Mouse (Mus musculus) liver, embryonic 14.5 days (tissue): Measurements from ENCODE around the gene Olfr374. TPM values are rescaled to one million over a fixed set of nuclear protein-coding genes. Genes with fewer than 3 reads are reported as not detected.
A peak's percentile ranks its signal among the peaks of the same experiment; 100 is the strongest.

Source experiments
- ATAC-seq: fragments of 200-750 bp; cut with Nextera tagmentation; 2 replicates; pipeline ENCODE4 v1.8.0; 2017; ENCODE audit warnings: moderate number of reproducible peaks, mild to moderate bottlenecking, moderate library complexity; ENCODE audit not compliant: insufficient read depth
- DNase-seq, 3 experiments: peaks; one replicate each; pipeline ENCODE4 v3.0.0-alpha.2; 2012 to 2013; ENCODE audit warnings: low read depth in 3 of 3, low spot score in 3 of 3
- H3K27ac ChIP-seq: fragments of 300-500 bp; sonication (generic); 2 replicates; pipeline ENCODE4 v1.5.1; 2014; ENCODE audit warnings: moderate library complexity, mild to moderate bottlenecking, control low read depth, inconsistent platforms
- H3K27me3 ChIP-seq: fragments of 300-500 bp; sonication (generic); 2 replicates; pipeline ENCODE4 v1.6.1; 2014; ENCODE audit warnings: mild to moderate bottlenecking, low read length, moderate library complexity; ENCODE audit not compliant: control insufficient read depth, insufficient read depth
- H3K36me3 ChIP-seq: fragments of 300-500 bp; sonication (generic); replicated peaks from 2 replicates; pipeline ENCODE4 v1.6.1; 2014; ENCODE audit warnings: low read depth; ENCODE audit not compliant: control insufficient read depth, insufficient read depth
- H3K4me1 ChIP-seq, 2 experiments: fragments of 200-500 bp in 1 of 2; fragments of 300-500 bp in 1 of 2; sonication (generic) in 1 of 2; replicated peaks; 2 replicates each; pipeline ENCODE4 v1.6.1; 2012 to 2014; ENCODE audit warnings: antibody characterized with exemption in 1 of 2, inconsistent platforms in 1 of 2, low read length in 1 of 2; ENCODE audit not compliant: control insufficient read depth in 2 of 2, insufficient read depth in 2 of 2
- H3K4me2 ChIP-seq: fragments of 300-500 bp; sonication (generic); 2 replicates; pipeline ENCODE4 v1.6.1; 2014; ENCODE audit warnings: low read depth, mild to moderate bottlenecking, control low read depth, moderate library complexity
- H3K4me3 ChIP-seq, 2 experiments: fragments of 200-500 bp in 1 of 2; fragments of 300-500 bp in 1 of 2; sonication (generic) in 1 of 2; 2 replicates each; pipeline ENCODE4 v1.5.1; 2012 to 2014; ENCODE audit warnings: low read depth in 2 of 2, low read length in 2 of 2, mild to moderate bottlenecking in 2 of 2, control low read depth in 1 of 2, inconsistent platforms in 1 of 2, moderate library complexity in 1 of 2; ENCODE audit not compliant: insufficient read depth in 1 of 2
- H3K9ac ChIP-seq: fragments of 300-500 bp; sonication (generic); replicated peaks from 2 replicates; pipeline ENCODE4 v1.6.1; 2014; ENCODE audit warnings: mild to moderate bottlenecking, control low read depth, moderate library complexity
- H3K9me3 ChIP-seq: fragments of 300-500 bp; sonication (generic); 2 replicates; pipeline ENCODE4 v1.6.1; 2016; ENCODE audit warnings: low read length, mixed read lengths; ENCODE audit not compliant: control insufficient read depth
- CTCF ChIP-seq: IDR thresholded peaks from 2 replicates; pipeline ENCODE4 v1.5.1; 2016; ENCODE audit warnings: antibody characterized with exemption, low read depth, control low read depth
- EP300 ChIP-seq: IDR thresholded peaks from 2 replicates; pipeline ENCODE4 v1.6.1; 2016; ENCODE audit warnings: antibody characterized with exemption, low read depth
- WGBS: fragments of 180-500 bp; shearing (Covaris S2); extraction: QIAGEN DNeasy Blood & Tissue Kit; methylation state at CpG from one replicate; pipeline ENCODE4 v1.1.7; 2014; ENCODE audit not compliant: insufficient replicate concordance; 5-methylcytosine and 5-hydroxymethylcytosine counted together
- polyA plus RNA-seq, 2 experiments: library from polyadenylated mRNA; depleted of rRNA in 1 of 2; stranded (reverse) in 1 of 2; unstranded in 1 of 2; fragments of >200 nt; fragmentation: Nextera tagmentation in 1 of 2; extraction: Ambion mirVana in 1 of 2; gene quantifications; 2 replicates each; pipeline versions ENCODE4 v1.2.1 to v1.2.3; 2012 to 2014

Olfr374 gene
- polyA plus RNA-seq, 2 experiments, result not detected

- DNase-seq, result peak in 1 of 3 experiments; percentile 30
- H3K4me2 ChIP-seq, result peak overlapping the region; percentile 73
- TF ChIP-seq CTCF (no peak), EP300 (no peak)
Observed at GRCm38 (mm10) chr8:72136302-72136978, 29.6 kb downstream of the Olfr374 start.

GRCm38 (mm10) chr8:72137431-72137830, 30.6 kb downstream of the Olfr374 start:
- Histone ChIP-seq H3K4me3 (no peak overlapping the region), H3K4me2 (peak overlapping the region; percentile 73; the same call in 1 of the 2 replicates), H3K27ac (no peak overlapping the region), H3K36me3 (no peaks in the 10 kb centered on the region; the same call in 1 of the 2 replicates), H3K27me3 (peaks cover 24% of the 10 kb centered on the region), H3K9me3 (no peaks in the 10 kb centered on the region), H3K4me1 (peaks cover 0 to 12% of the 10 kb centered on the region in 2 experiments; a peak in 3 of 4 replicates), H3K9ac (no peak overlapping the region)
- ATAC-seq (no peak), DNase-seq (no peak)
- WGBS, result 55% methylated on average over 2 of the region's 2 CpGs
- no peak for TF ChIP-seq CTCF
- TF ChIP-seq EP300, result no peak

More at GRCm38 (mm10) chr8:72136302-72136978, 29.6 kb downstream of the Olfr374 start:
- Histone ChIP-seq H3K27me3 (peaks cover 24% of the 10 kb centered on the region), H3K36me3 (no peaks in the 10 kb centered on the region; the same call in 1 of the 2 replicates), H3K4me3 (peak overlapping the region; percentile 59 to 68), H3K4me1 (peaks cover 0 to 14% of the 10 kb centered on the region in 2 experiments; a peak in 3 of 4 replicates), H3K9me3 (no peaks in the 10 kb centered on the region), H3K27ac (peak overlapping the region; percentile 39), H3K9ac (peak overlapping the region; percentile 68)
- no peak for ATAC-seq
- 1% methylated on average over 18 of the region's 18 CpGs for WGBS

GRCm38 (mm10) chr8:72138456-72138855, 31.6 kb downstream of the Olfr374 start:
- DNase-seq, result no peak
- no peak for ATAC-seq
- H3K4me3 ChIP-seq, result no peak overlapping the region
- peaks cover 24% of the 10 kb centered on the region for H3K27me3 ChIP-seq
- H3K9me3 ChIP-seq, result no peaks in the 10 kb centered on the region
- no peak for TF ChIP-seq CTCF
- no peak for TF ChIP-seq EP300
- peaks cover 0 to 10% of the 10 kb centered on the region in 2 experiments; a peak in 2 of 4 replicates for H3K4me1 ChIP-seq
- no peak overlapping the region for H3K27ac ChIP-seq
- no peak overlapping the region for H3K4me2 ChIP-seq
- no peak overlapping the region for H3K9ac ChIP-seq
- no peaks in the 10 kb centered on the region; the same call in 1 of the 2 replicates for H3K36me3 ChIP-seq
- WGBS, result 73% methylated on average over 5 of the region's 5 CpGs

- Histone ChIP-seq H3K4me3 (no peak overlapping the region), H3K4me1 (0 out of 4 replicates have a peak, but pooled peaks cover 0 to 1% of the 10 kb centered on the region in 2 experiments), H3K4me2 (no peak overlapping the region), H3K36me3 (no peaks in the 10 kb centered on the region; the same call in none of the 2 replicates), H3K27me3 (no peaks in the 10 kb centered on the region), H3K27ac (no peak overlapping the region), H3K9ac (no peak overlapping the region), H3K9me3 (no peaks in the 10 kb centered on the region)
- TF ChIP-seq CTCF (no peak), EP300 (no peak)
- ATAC-seq (no peak), DNase-seq (no peak)
- 42% methylated on average over 13 of the region's 13 CpGs for WGBS
Observed at GRCm38 (mm10) chr8:72143256-72143824, 36.5 kb downstream of the Olfr374 start.

DNA sequence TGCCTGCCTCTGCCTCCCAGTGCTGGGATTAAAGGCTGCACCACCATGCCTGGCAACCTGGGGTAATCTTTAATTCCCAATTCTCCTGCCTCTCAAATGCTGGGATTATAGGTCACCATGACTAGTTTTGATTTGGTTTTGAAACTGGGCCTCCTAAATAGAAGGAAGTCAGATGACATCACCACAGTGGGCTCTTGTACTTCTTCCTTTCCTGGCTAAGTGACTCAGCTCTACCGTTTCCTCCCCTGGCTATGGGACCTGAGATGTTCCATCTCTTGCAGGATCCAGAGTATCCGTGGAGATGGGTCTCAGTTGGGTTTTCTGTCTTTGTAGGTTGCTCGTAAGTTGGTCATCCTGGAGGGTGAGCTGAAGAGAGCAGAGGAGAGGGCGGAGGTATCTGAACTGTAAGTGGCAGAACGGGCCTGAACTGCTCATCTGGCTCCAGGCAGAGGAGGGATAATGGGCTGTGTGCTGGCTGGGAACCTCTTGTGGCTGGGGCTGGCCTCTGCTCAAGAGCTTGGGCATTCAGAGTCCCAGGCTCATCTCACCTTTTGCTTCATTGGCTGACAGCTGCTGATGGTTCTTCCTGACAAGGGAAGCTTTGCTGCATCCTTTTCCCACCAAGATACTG, 37.6 kb downstream of the Olfr374 start:
- ATAC-seq (no peak), DNase-seq (no peak)
- Histone ChIP-seq H3K4me2 (no peak overlapping the region), H3K4me1 (0 out of 4 replicates have a peak, but pooled peaks cover 0 to 1% of the 10 kb centered on the region in 2 experiments), H3K36me3 (peaks cover 2% of the 10 kb centered on the region), H3K9ac (no peak overlapping the region), H3K27ac (no peak overlapping the region), H3K4me3 (no peak overlapping the region), H3K27me3 (no peaks in the 10 kb centered on the region), H3K9me3 (no peaks in the 10 kb centered on the region)
- TF ChIP-seq CTCF (no peak), EP300 (no peak)
- 44% methylated on average over 5 of the region's 5 CpGs for WGBS
